9 mouse cellular contexts compared by ENCODE assay signal in the genomic region with DNA sequence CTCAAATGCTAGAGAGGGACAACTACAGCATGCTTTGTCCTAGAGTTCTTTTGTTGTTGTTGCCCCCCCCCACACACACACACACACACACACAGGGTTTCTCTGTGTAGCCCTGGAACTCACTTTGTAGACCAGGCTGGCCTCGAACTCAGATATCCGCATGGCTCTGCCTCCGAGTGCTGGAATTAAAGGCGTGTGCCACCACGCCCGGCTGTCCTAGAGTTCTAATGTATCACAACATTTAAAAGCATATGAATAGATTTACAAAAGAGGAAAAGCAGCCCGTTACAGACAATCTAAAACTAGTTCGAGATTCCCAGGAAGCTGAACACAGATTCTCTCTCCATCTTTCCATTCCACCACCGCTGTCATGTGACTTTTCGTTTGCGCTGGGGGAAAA. TPM values are rescaled to one million over a fixed set of nuclear protein-coding genes. Genes with fewer than 3 reads are reported as not detected.
DNase-seq lines count a peak whose midpoint lies in the region; ATAC-seq lines count a peak whose summit lies in the region.
"Had no signal": no experiment of that assay in that cellular context is flagged by ENCODE, and none has a peak within 500 bp of the region (broad histone marks: within the 10 kb centered on the region; RNA-seq: fewer than 3 reads in every experiment).

No protein-coding gene starts in this region.

- H3K4me3 ChIP-seq in lung, embryonic 15.5 days, result peak overlapping the region; percentile 28
- peak overlapping the region; percentile 29 for H3K4me3 ChIP-seq in forebrain, embryonic 14.5 days (ENCODE audit: low read depth, low read length)
- peak overlapping the region; percentile 46 for H3K4me3 ChIP-seq in liver, embryonic 11.5 days (ENCODE audit: low read depth, low read length)
- peak overlapping the region; percentile 18 for H3K4me3 ChIP-seq in stomach, embryonic 15.5 days (replicated peaks)

- H3K36me3 ChIP-seq in lung, embryonic 15.5 days, result no peaks in the 10 kb centered on the region
- H3K36me3 ChIP-seq in forebrain, embryonic 14.5 days (ENCODE audit: control insufficient read depth, insufficient read depth, low read length), result no peaks in the 10 kb centered on the region
- H3K36me3 ChIP-seq in liver, embryonic 11.5 days (ENCODE audit: control insufficient read depth, insufficient read depth, low read length), result no peaks in the 10 kb centered on the region
- H3K36me3 ChIP-seq in stomach, embryonic 15.5 days, result no peaks in the 10 kb centered on the region

- H3K27ac ChIP-seq in lung, embryonic 15.5 days, result no peak overlapping the region
- H3K27ac ChIP-seq in forebrain, embryonic 14.5 days (ENCODE audit: low read depth, low read length), result no peak overlapping the region
- no peak overlapping the region for H3K27ac ChIP-seq in liver, embryonic 11.5 days (ENCODE audit: low read depth, low read length)
- no peak overlapping the region for H3K27ac ChIP-seq in stomach, embryonic 15.5 days

- H3K4me1 ChIP-seq in lung, embryonic 15.5 days, result peaks cover 9% of the 10 kb centered on the region; the same call in 1 of the 2 replicates
- H3K4me1 ChIP-seq in forebrain, embryonic 14.5 days (ENCODE audit: control insufficient read depth, insufficient read depth, low read length), result no peaks in the 10 kb centered on the region; the same call in 1 of the 2 replicates
- H3K4me1 ChIP-seq in liver, embryonic 11.5 days (replicated peaks; ENCODE audit: control insufficient read depth, insufficient read depth, low read length), result peaks cover 7% of the 10 kb centered on the region
- no peaks in the 10 kb centered on the region; the same call in 1 of the 2 replicates for H3K4me1 ChIP-seq in stomach, embryonic 15.5 days

- no peaks in the 10 kb centered on the region for H3K9me3 ChIP-seq in lung, embryonic 15.5 days
- no peaks in the 10 kb centered on the region for H3K9me3 ChIP-seq in forebrain, embryonic 14.5 days (replicated peaks; ENCODE audit: control insufficient read depth, low read length)
- no peaks in the 10 kb centered on the region for H3K9me3 ChIP-seq in liver, embryonic 11.5 days (ENCODE audit: control insufficient read depth, low read length)
- no peaks in the 10 kb centered on the region for H3K9me3 ChIP-seq in stomach, embryonic 15.5 days

- ATAC-seq in lung, embryonic 15.5 days (ENCODE audit: borderline replicate concordance, extremely low read depth, low FRiP score, low TSS enrichment), result no peak
- ATAC-seq in forebrain, embryonic 14.5 days, result peak; percentile 44; the same call in 1 of the 2 replicates
- 0 out of 2 replicates have a peak, but pooled peaks have one; percentile 29 for ATAC-seq in liver, embryonic 11.5 days (replicated peaks; ENCODE audit: low FRiP score)
- ATAC-seq in stomach, embryonic 15.5 days (ENCODE audit: insufficient read depth, low FRiP score, low read depth), result no peak

- H3K9ac ChIP-seq in lung, embryonic 15.5 days, result no peak overlapping the region
- peak overlapping the region; percentile 38; the same call in 1 of the 2 replicates for H3K9ac ChIP-seq in forebrain, embryonic 14.5 days (ENCODE audit: low read length)
- no peak overlapping the region for H3K9ac ChIP-seq in liver, embryonic 11.5 days (ENCODE audit: low read depth, low read length)
- H3K9ac ChIP-seq in stomach, embryonic 15.5 days, result no peak overlapping the region

- peak overlapping the region; percentile 53 for H3K4me2 ChIP-seq in lung, embryonic 15.5 days
- H3K4me2 ChIP-seq in forebrain, embryonic 14.5 days (ENCODE audit: low read length), result peak overlapping the region; percentile 47
- peak overlapping the region; percentile 73 for H3K4me2 ChIP-seq in liver, embryonic 11.5 days
- H3K4me2 ChIP-seq in stomach, embryonic 15.5 days, result peak overlapping the region; percentile 46

- DNase-seq in lung, adult 18-20 months, result no peak
- DNase-seq in forebrain, embryonic 14.5 days (ENCODE audit: low spot score), result no peak
- peak; percentile 40 for DNase-seq in liver, embryonic 11.5 days (ENCODE audit: low spot score)
- DNase-seq in adipocyte (ENCODE audit: low spot score), result no peak
- DNase-seq in frontal cortex, postnatal 25 days (ENCODE audit: low spot score in 2 of 2), result no peak
- DNase-seq in thymus, postnatal 0 days (ENCODE audit: low spot score), result no peak
- DNase-seq: thymus, adult 2 months had no signal

- H3K27me3 ChIP-seq in lung, embryonic 15.5 days, result no peaks in the 10 kb centered on the region; the same call in none of the 2 replicates
- H3K27me3 ChIP-seq in forebrain, embryonic 14.5 days (replicated peaks; ENCODE audit: control insufficient read depth, insufficient read depth, low read length), result no peaks in the 10 kb centered on the region
- H3K27me3 ChIP-seq in liver, embryonic 11.5 days (replicated peaks; ENCODE audit: control insufficient read depth, insufficient read depth, low read length), result no peaks in the 10 kb centered on the region; the same call in 1 of the 2 replicates
- no peaks in the 10 kb centered on the region for H3K27me3 ChIP-seq in stomach, embryonic 15.5 days (replicated peaks)

- WGBS in lung, embryonic 15.5 days, result 23% methylated on average over 11 of the region's 11 CpGs
- WGBS in forebrain, embryonic 14.5 days, result 22% methylated on average over 11 of the region's 11 CpGs
- WGBS in liver, embryonic 11.5 days, result 16% methylated on average over 11 of the region's 11 CpGs
- 25% methylated on average over 11 of the region's 11 CpGs for WGBS in stomach, embryonic 15.5 days

RNA-seq across cellular contexts. Expression of gene Vmn1r223, which starts 22.7 kb away (rescaled TPM):
- polyA plus RNA-seq in lung, embryonic 15.5 days (2015; fragmentation: Nextera tagmentation; extraction: Ambion mirVana), result not detected in 2 replicates
- not detected in 2 replicates for polyA plus RNA-seq in forebrain, embryonic 14.5 days (2014; fragmentation: Nextera tagmentation; extraction: Ambion mirVana)
- not detected in 2 replicates for polyA plus RNA-seq in liver, embryonic 11.5 days (2014; fragmentation: Nextera tagmentation; extraction: Ambion mirVana)
- not detected in 2 replicates for polyA plus RNA-seq in stomach, embryonic 15.5 days (2015; fragmentation: Nextera tagmentation; extraction: Ambion mirVana)
- polyA plus RNA-seq in thymus, postnatal 0 days (2015; fragmentation: Nextera tagmentation; extraction: Ambion mirVana), result not detected in 2 replicates
- polyA plus RNA-seq: thymus, adult 2 months had no signal

RNA-seq across cellular contexts. Expression of gene Vmn1r222, which starts 33.9 kb away (rescaled TPM):
- polyA plus RNA-seq in lung, embryonic 15.5 days (2015; fragmentation: Nextera tagmentation; extraction: Ambion mirVana), result not detected in 2 replicates
- polyA plus RNA-seq in forebrain, embryonic 14.5 days (2014; fragmentation: Nextera tagmentation; extraction: Ambion mirVana), result not detected in 2 replicates
- polyA plus RNA-seq in liver, embryonic 11.5 days (2014; fragmentation: Nextera tagmentation; extraction: Ambion mirVana), result not detected in 2 replicates
- not detected in 2 replicates for polyA plus RNA-seq in stomach, embryonic 15.5 days (2015; fragmentation: Nextera tagmentation; extraction: Ambion mirVana)
- not detected in 2 replicates for polyA plus RNA-seq in thymus, postnatal 0 days (2015; fragmentation: Nextera tagmentation; extraction: Ambion mirVana)
- polyA plus RNA-seq: thymus, adult 2 months had no signal

RNA-seq across cellular contexts. Expression of gene Vmn1r221, which starts 55.8 kb away (rescaled TPM):
- not detected in 2 replicates for polyA plus RNA-seq in lung, embryonic 15.5 days (2015; fragmentation: Nextera tagmentation; extraction: Ambion mirVana)
- not detected in 2 replicates for polyA plus RNA-seq in forebrain, embryonic 14.5 days (2014; fragmentation: Nextera tagmentation; extraction: Ambion mirVana)
- not detected in 2 replicates for polyA plus RNA-seq in liver, embryonic 11.5 days (2014; fragmentation: Nextera tagmentation; extraction: Ambion mirVana)
- not detected in 2 replicates for polyA plus RNA-seq in stomach, embryonic 15.5 days (2015; fragmentation: Nextera tagmentation; extraction: Ambion mirVana)
- polyA plus RNA-seq in thymus, postnatal 0 days (2015; fragmentation: Nextera tagmentation; extraction: Ambion mirVana), result not detected in 2 replicates
- polyA plus RNA-seq: thymus, adult 2 months had no signal

Comparison
In these comparisons a context has a peak if more than half of its experiments do, and no peak if none do; other contexts are left out.
1. ATAC-seq: peak in forebrain, embryonic 14.5 days (single experiment) and liver, embryonic 11.5 days (single experiment); none in lung, embryonic 15.5 days (single experiment) and stomach, embryonic 15.5 days (single experiment).
2. Peak in every context shown above with its lines, with median percentiles within 50 percentile points of each other: H3K4me2 ChIP-seq and H3K4me3 ChIP-seq.